Mouse (Mus musculus): ENCODE results near the gene Atn1. TPM values are rescaled to one million over a fixed set of nuclear protein-coding genes. Genes with fewer than 3 reads are reported as not detected.

Gene Atn1
- polyA plus RNA-seq, 1 experiment from 2014 or later = 13.1 TPM

DNA sequence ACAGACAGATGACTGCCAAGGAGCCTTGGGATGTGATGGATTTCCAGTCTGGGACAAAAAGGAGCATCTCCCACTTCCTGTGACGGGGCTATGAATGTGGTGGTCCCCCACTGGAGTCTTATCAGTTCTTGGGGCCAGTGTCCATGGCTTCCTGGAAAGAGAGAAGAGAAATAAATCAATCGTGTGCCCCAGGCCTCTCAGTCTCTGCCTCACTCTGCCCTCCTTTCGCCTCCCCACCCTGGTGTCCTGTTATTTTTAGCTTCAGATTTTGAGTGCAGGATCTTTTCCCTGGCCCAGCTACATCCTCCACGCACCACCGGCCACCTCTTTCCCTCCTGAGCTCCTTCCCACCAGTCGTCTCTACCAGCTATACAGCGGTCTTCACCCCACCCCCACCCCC lies 13.7 kb upstream of the Atn1 start:
- H3K4me3 ChIP-seq (replicated peaks; ENCODE audit: low read length) = peak overlapping the region; percentile 66
- H3K4me2 ChIP-seq (ENCODE audit: low read depth, low read length) = peak overlapping the region; percentile 94
- WGBS = 64% methylated on average over 7 of the region's 7 CpGs
- peaks cover 15% of the 10 kb centered on the region for H3K4me1 ChIP-seq (ENCODE audit: control insufficient read depth, insufficient read depth, low read length)
- H3K9me3 ChIP-seq (replicated peaks; ENCODE audit: control insufficient read depth, low read length) = no peaks in the 10 kb centered on the region
- H3K27me3 ChIP-seq (ENCODE audit: control insufficient read depth, insufficient read depth, low read length) = no peaks in the 10 kb centered on the region
- H3K36me3 ChIP-seq (ENCODE audit: control insufficient read depth, insufficient read depth, low read length) = no peaks in the 10 kb centered on the region
- peak overlapping the region; percentile 78 for H3K9ac ChIP-seq (ENCODE audit: low read length)
- no peak overlapping the region for H3K27ac ChIP-seq (ENCODE audit: low read length)
- no peak for ATAC-seq (ENCODE audit: insufficient read depth, low FRiP score)

- H3K4me2 ChIP-seq (ENCODE audit: low read depth, low read length) = peak within 1 kb of the TSS; percentile 94
- H3K4me3 ChIP-seq (replicated peaks; ENCODE audit: low read length) = peak within 1 kb of the TSS; percentile 66
- H3K9ac ChIP-seq (ENCODE audit: low read length) = peak within 1 kb of the TSS; percentile 78
- no peak within 1 kb of the TSS for H3K27ac ChIP-seq (ENCODE audit: low read length)
- no peaks in the 10 kb centered on the region for H3K27me3 ChIP-seq (ENCODE audit: control insufficient read depth, insufficient read depth, low read length)
- no peaks in the 10 kb centered on the region for H3K36me3 ChIP-seq (ENCODE audit: control insufficient read depth, insufficient read depth, low read length)
- peak; percentile 70 for ATAC-seq (ENCODE audit: insufficient read depth, low FRiP score)
- H3K9me3 ChIP-seq (replicated peaks; ENCODE audit: control insufficient read depth, low read length) = no peaks in the 10 kb centered on the region
- H3K4me1 ChIP-seq (ENCODE audit: control insufficient read depth, insufficient read depth, low read length) = peaks cover 15% of the 10 kb centered on the region
- WGBS = 1% methylated on average over 50 of the region's 54 CpGs
Observed at GRCm38 (mm10) chr6:124769101-124769765, 12.9 kb upstream of the Atn1 start, which contains the start of gene Eno2. TSS of gene Eno2 (minus strand) at chr6:124769673.

DNA sequence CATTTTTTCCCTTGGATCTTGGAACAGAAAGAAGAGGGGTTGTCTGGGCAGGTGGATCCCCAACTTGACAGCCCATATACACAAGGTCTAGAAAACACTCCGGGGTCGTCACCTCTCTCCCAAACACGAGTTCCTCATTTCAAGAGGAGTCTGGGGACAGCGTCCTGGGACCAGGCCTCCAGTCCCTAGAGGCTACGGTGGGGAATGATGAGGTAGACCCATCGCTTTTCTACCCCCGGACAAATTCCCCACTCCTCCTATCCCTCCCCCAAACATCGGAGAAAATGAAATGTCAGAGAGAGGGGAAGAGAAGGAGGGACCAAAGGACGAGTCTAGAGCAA lies 12.3 kb upstream of the Atn1 start:
- WGBS = 11% methylated on average over 9 of the region's 9 CpGs
- Histone ChIP-seq H3K9ac (ENCODE audit: low read length) (peak overlapping the region; percentile 78), H3K27ac (ENCODE audit: low read length) (no peak overlapping the region)

DNA sequence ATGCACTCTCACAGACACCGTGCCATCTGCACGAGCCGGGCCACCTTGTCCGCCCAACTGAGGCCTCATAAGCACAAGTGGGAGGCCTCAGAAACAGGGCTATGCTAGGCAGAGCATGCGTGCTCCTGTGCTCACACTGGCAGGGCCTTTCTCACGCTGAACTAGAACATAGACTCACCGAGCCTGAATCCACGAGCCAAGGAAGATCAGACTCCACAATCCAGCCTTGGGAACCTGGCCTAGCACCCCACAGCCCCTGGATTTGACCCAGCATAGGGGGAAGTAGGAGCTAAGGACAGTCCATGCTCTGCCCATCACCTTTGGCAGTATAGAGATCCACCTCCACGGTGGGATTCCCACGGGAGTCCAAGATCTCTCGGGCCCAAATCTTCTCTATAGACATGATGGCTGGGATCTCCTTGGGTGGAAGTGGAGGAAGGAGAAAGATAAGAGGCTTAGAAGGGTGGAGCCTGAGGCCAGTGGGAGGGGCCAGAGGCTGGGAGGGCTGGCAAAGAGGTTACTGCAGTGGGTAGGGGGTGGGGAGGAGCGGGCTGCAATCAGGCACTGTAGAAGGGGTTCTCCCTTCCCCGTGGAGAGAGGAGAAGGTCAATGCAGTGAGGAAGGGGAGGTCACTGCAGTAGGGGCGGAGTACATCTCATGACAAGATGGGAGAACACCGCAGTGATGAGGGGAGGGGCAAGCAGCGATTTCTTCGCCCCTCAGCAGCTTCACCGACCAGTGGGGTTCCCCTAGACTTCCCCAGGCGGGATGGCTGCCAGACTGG lies 11.8 kb upstream of the Atn1 start:
- H3K27me3 ChIP-seq (ENCODE audit: control insufficient read depth, insufficient read depth, low read length) = no peaks in the 10 kb centered on the region
- 33% methylated on average over 19 of the region's 19 CpGs for WGBS
- peak overlapping the region; percentile 66 for H3K4me3 ChIP-seq (replicated peaks; ENCODE audit: low read length)
- H3K9me3 ChIP-seq (replicated peaks; ENCODE audit: control insufficient read depth, low read length) = no peaks in the 10 kb centered on the region
- no peaks in the 10 kb centered on the region for H3K36me3 ChIP-seq (ENCODE audit: control insufficient read depth, insufficient read depth, low read length)
- peak; percentile 30; the same call in 1 of the 2 replicates for ATAC-seq (ENCODE audit: insufficient read depth, low FRiP score)
- peak overlapping the region; percentile 48 for H3K9ac ChIP-seq (ENCODE audit: low read length)
- peak overlapping the region; percentile 94 for H3K4me2 ChIP-seq (ENCODE audit: low read depth, low read length)
- H3K4me1 ChIP-seq (ENCODE audit: control insufficient read depth, insufficient read depth, low read length) = peaks cover 15% of the 10 kb centered on the region
- H3K27ac ChIP-seq (ENCODE audit: low read length) = no peak overlapping the region

More for the DNA sequence above, 12.3 kb upstream of the Atn1 start:
- Histone ChIP-seq H3K4me2 (ENCODE audit: low read depth, low read length) (peak overlapping the region; percentile 94), H3K9me3 (replicated peaks; ENCODE audit: control insufficient read depth, low read length) (no peaks in the 10 kb centered on the region), H3K4me1 (ENCODE audit: control insufficient read depth, insufficient read depth, low read length) (peaks cover 15% of the 10 kb centered on the region), H3K4me3 (replicated peaks; ENCODE audit: low read length) (peak overlapping the region; percentile 66), H3K36me3 (ENCODE audit: control insufficient read depth, insufficient read depth, low read length) (no peaks in the 10 kb centered on the region), H3K27me3 (ENCODE audit: control insufficient read depth, insufficient read depth, low read length) (no peaks in the 10 kb centered on the region)
- no peak for ATAC-seq (ENCODE audit: insufficient read depth, low FRiP score)

DNA sequence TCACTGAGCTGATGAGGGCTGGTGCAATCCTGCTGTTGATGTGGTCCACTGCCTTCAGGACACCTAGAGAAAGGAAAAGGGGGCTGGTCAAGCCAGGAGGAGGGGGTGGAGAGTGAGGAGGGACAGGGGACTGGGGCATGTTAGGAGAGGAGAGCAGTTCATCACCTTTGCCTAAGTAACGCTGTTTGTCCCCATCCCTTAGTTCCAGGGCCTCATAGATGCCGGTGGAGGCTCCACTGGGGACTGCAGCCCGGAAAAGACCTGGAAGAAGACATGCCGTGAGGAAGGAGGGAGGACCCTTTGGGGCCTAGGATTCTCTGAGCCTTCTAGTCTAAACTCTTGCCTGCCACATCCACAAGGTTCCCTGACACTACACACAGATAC lies 11.2 kb upstream of the Atn1 start:
- Histone ChIP-seq H3K4me1 (ENCODE audit: control insufficient read depth, insufficient read depth, low read length) (peaks cover 15% of the 10 kb centered on the region), H3K9ac (ENCODE audit: low read length) (peak overlapping the region; percentile 48), H3K36me3 (ENCODE audit: control insufficient read depth, insufficient read depth, low read length) (no peaks in the 10 kb centered on the region), H3K27me3 (ENCODE audit: control insufficient read depth, insufficient read depth, low read length) (no peaks in the 10 kb centered on the region), H3K4me3 (replicated peaks; ENCODE audit: low read length) (no peak overlapping the region), H3K9me3 (replicated peaks; ENCODE audit: control insufficient read depth, low read length) (no peaks in the 10 kb centered on the region), H3K27ac (ENCODE audit: low read length) (no peak overlapping the region), H3K4me2 (ENCODE audit: low read depth, low read length) (0 out of 2 replicates have a peak overlapping the region, but pooled peaks have one; percentile 94)
- WGBS = 52% methylated on average over 4 of the region's 4 CpGs
- no peak for ATAC-seq (ENCODE audit: insufficient read depth, low FRiP score)

GRCm38 (mm10) chr6:124765951-124766350 lies 9.6 kb upstream of the Atn1 start:
- ATAC-seq (ENCODE audit: insufficient read depth, low FRiP score) = no peak
- H3K4me1 ChIP-seq (ENCODE audit: control insufficient read depth, insufficient read depth, low read length) = peaks cover 15% of the 10 kb centered on the region
- 82% methylated on average over 7 of the region's 7 CpGs for WGBS
- H3K4me2 ChIP-seq (ENCODE audit: low read depth, low read length) = no peak overlapping the region
- H3K9me3 ChIP-seq (replicated peaks; ENCODE audit: control insufficient read depth, low read length) = no peaks in the 10 kb centered on the region
- no peak overlapping the region for H3K27ac ChIP-seq (ENCODE audit: low read length)
- no peak overlapping the region for H3K4me3 ChIP-seq (replicated peaks; ENCODE audit: low read length)
- H3K27me3 ChIP-seq (ENCODE audit: control insufficient read depth, insufficient read depth, low read length) = no peaks in the 10 kb centered on the region
- no peak overlapping the region for H3K9ac ChIP-seq (ENCODE audit: low read length)
- H3K36me3 ChIP-seq (ENCODE audit: control insufficient read depth, insufficient read depth, low read length) = no peaks in the 10 kb centered on the region

DNA sequence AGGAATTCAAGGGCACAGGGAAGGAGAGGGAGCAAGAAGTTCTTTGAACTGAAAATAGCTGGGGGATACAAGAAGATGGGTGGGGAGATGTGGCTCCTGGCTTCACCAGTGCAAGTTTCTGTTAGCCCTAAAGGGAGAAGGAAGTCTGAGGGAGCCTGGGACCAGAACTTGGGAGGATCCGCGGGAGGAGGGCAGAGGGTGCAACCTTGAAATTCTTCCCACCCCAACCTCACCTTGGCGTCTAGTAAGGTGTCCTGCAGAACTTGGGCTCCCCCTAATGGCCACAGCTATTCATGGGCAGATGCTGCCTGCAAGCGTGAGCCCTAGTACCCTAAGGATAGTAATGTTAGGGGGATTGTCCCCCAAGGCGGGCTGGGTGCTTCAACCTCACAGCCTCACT lies 2.9 kb upstream of the Atn1 start:
- H3K9ac ChIP-seq (ENCODE audit: low read length) = peak overlapping the region; percentile 98
- no peaks in the 10 kb centered on the region for H3K27me3 ChIP-seq (ENCODE audit: control insufficient read depth, insufficient read depth, low read length)
- H3K9me3 ChIP-seq (replicated peaks; ENCODE audit: control insufficient read depth, low read length) = no peaks in the 10 kb centered on the region
- ATAC-seq (ENCODE audit: insufficient read depth, low FRiP score) = 0 out of 2 replicates have a peak, but pooled peaks have one; percentile 9
- H3K36me3 ChIP-seq (ENCODE audit: control insufficient read depth, insufficient read depth, low read length) = no peaks in the 10 kb centered on the region
- peak overlapping the region; percentile 70; the same call in 1 of the 2 replicates for H3K4me3 ChIP-seq (replicated peaks; ENCODE audit: low read length)
- 6% methylated on average over 5 of the region's 5 CpGs for WGBS
- peaks cover 27% of the 10 kb centered on the region for H3K4me1 ChIP-seq (ENCODE audit: control insufficient read depth, insufficient read depth, low read length)
- H3K4me2 ChIP-seq (ENCODE audit: low read depth, low read length) = peak overlapping the region; percentile 82
- peak overlapping the region; percentile 95 for H3K27ac ChIP-seq (ENCODE audit: low read length)

DNA sequence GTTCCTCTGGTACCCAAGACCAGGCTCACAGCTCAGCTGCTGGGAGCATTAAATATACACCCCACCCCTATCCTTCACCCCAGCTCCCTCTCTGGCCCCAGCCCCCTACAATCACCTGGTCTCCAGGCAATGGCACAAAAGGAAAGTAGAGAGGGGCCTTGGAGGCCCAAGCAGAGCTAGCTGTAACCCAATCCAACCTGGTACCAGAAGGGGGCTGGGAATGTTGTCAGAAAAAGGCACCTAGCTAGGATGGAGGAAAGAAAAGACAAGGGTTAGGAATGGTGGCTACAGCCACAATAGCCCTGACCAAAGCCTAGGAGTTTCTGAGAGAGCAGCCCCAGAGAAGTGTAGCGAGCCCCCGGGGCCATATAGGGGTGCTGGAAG lies 2.5 kb upstream of the Atn1 start:
- H3K9ac ChIP-seq (ENCODE audit: low read length) = peak overlapping the region; percentile 98
- 57% methylated on average over 2 of the region's 2 CpGs for WGBS
- peak overlapping the region; percentile 95 for H3K27ac ChIP-seq (ENCODE audit: low read length)
- H3K4me3 ChIP-seq (replicated peaks; ENCODE audit: low read length) = peak overlapping the region; percentile 70; the same call in 1 of the 2 replicates
- H3K36me3 ChIP-seq (ENCODE audit: control insufficient read depth, insufficient read depth, low read length) = no peaks in the 10 kb centered on the region
- no peak for ATAC-seq (ENCODE audit: insufficient read depth, low FRiP score)
- H3K4me1 ChIP-seq (ENCODE audit: control insufficient read depth, insufficient read depth, low read length) = peaks cover 30% of the 10 kb centered on the region
- H3K4me2 ChIP-seq (ENCODE audit: low read depth, low read length) = peak overlapping the region; percentile 82
- H3K9me3 ChIP-seq (replicated peaks; ENCODE audit: control insufficient read depth, low read length) = no peaks in the 10 kb centered on the region
- H3K27me3 ChIP-seq (ENCODE audit: control insufficient read depth, insufficient read depth, low read length) = no peaks in the 10 kb centered on the region
